ENCODE assay signal across 8 mouse cellular contexts in the genomic region with DNA sequence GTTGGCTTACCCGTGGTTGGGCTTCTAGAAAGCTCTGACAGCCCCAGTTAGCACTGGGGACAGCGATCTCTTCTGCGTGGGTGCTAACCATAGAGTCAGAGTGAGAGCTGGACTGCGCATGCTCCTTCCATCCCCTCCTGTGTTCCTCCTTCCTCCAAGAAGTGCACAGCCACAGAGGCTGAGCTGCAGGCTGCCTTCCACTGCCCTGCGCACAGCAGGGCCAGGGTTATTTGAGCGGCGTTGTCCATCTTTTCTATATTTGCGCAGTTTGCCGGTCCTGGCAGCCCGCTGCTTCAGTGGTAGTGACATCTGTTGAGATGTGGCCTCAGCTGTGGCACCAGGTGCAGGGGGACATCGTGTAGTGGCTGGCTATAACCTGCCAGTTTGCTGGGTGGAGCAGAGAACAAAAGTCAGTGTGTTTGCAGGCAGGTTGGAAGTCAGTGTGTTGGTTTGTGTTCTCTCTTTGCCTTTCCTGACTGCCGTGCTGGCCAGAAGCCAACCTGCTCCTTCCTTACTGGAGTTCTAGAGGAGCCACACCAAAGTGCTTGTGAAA. TPM values are rescaled to one million over a fixed set of nuclear protein-coding genes. Genes with fewer than 3 reads are reported as not detected.
DNase-seq lines count a peak whose midpoint lies in the region; ATAC-seq and TF ChIP-seq lines count a peak whose summit lies in the region.

No protein-coding gene starts in this region.

- H3K4me3 ChIP-seq in hindbrain, embryonic 14.5 days (replicated peaks; ENCODE audit: low read length): no peak overlapping the region
- H3K4me3 ChIP-seq in hindbrain, embryonic 12.5 days: no peak overlapping the region
- no peak overlapping the region for H3K4me3 ChIP-seq in lung, embryonic 14.5 days (ENCODE audit: low read depth, low read length)

- H3K27me3 ChIP-seq in hindbrain, embryonic 14.5 days (ENCODE audit: control insufficient read depth, insufficient read depth, low read length): no peaks in the 10 kb centered on the region
- H3K27me3 ChIP-seq in hindbrain, embryonic 12.5 days: no peaks in the 10 kb centered on the region
- no peaks in the 10 kb centered on the region for H3K27me3 ChIP-seq in lung, embryonic 14.5 days (ENCODE audit: insufficient read depth, low read length)

- no peak overlapping the region for H3K9ac ChIP-seq in hindbrain, embryonic 14.5 days
- H3K9ac ChIP-seq in hindbrain, embryonic 12.5 days: no peak overlapping the region
- H3K9ac ChIP-seq in lung, embryonic 14.5 days: no peak overlapping the region

- intact Hi-C loops in gastrocnemius, postnatal 14 days (cut with DNase I; ENCODE audit: low total_unique reads): no loop called here

- H3K36me3 ChIP-seq in hindbrain, embryonic 14.5 days (replicated peaks; ENCODE audit: control insufficient read depth, insufficient read depth): 0 out of 2 replicates have a peak, but pooled peaks cover 8% of the 10 kb centered on the region
- no peaks in the 10 kb centered on the region for H3K36me3 ChIP-seq in hindbrain, embryonic 12.5 days
- peaks cover 14% of the 10 kb centered on the region; the same call in 1 of the 2 replicates for H3K36me3 ChIP-seq in lung, embryonic 14.5 days (ENCODE audit: insufficient read depth)

- no peak for TF ChIP-seq CTCF in lung, embryonic 14.5 days (IDR thresholded peaks at IDR 0.05; ENCODE audit: low read depth)

- no peak overlapping the region for H3K4me2 ChIP-seq in hindbrain, embryonic 14.5 days (replicated peaks)
- H3K4me2 ChIP-seq in hindbrain, embryonic 12.5 days (replicated peaks): no peak overlapping the region
- H3K4me2 ChIP-seq in lung, embryonic 14.5 days: no peak overlapping the region

- H3K4me1 ChIP-seq in hindbrain, embryonic 14.5 days (replicated peaks; ENCODE audit: control insufficient read depth, insufficient read depth, low read length): peaks cover 12% of the 10 kb centered on the region
- H3K4me1 ChIP-seq in hindbrain, embryonic 12.5 days: peaks cover 29% of the 10 kb centered on the region
- H3K4me1 ChIP-seq in lung, embryonic 14.5 days (ENCODE audit: insufficient read depth): no peaks in the 10 kb centered on the region

- 69% methylated on average over 12 of the region's 12 CpGs for WGBS in hindbrain, embryonic 14.5 days
- WGBS in hindbrain, embryonic 12.5 days: 82% methylated on average over 12 of the region's 12 CpGs
- WGBS in lung, embryonic 14.5 days: 75% methylated on average over 12 of the region's 12 CpGs

- H3K27ac ChIP-seq in hindbrain, embryonic 14.5 days: no peak overlapping the region; the same call in 1 of the 2 replicates
- no peak overlapping the region for H3K27ac ChIP-seq in hindbrain, embryonic 12.5 days
- peak overlapping the region; percentile 60; the same call in 1 of the 2 replicates for H3K27ac ChIP-seq in lung, embryonic 14.5 days (ENCODE audit: low read depth)

- no peaks in the 10 kb centered on the region for H3K9me3 ChIP-seq in hindbrain, embryonic 14.5 days (ENCODE audit: control insufficient read depth, low read length)
- H3K9me3 ChIP-seq in hindbrain, embryonic 12.5 days (replicated peaks): no peaks in the 10 kb centered on the region
- H3K9me3 ChIP-seq in lung, embryonic 14.5 days (ENCODE audit: low read depth, low read length): no peaks in the 10 kb centered on the region

- ATAC-seq in hindbrain, embryonic 14.5 days (ENCODE audit: low FRiP score): peak; percentile 15; the same call in 1 of the 2 replicates
- ATAC-seq in hindbrain, embryonic 12.5 days (ENCODE audit: low FRiP score): no peak
- peak; percentile 56; the same call in 1 of the 2 replicates for ATAC-seq in lung, embryonic 14.5 days (ENCODE audit: insufficient read depth)
- ATAC-seq in granulocyte monocyte progenitor cell, adult 5-6 weeks (replicated peaks; ENCODE audit: poor library complexity, severe bottlenecking): no peak

- no peak for DNase-seq in hindbrain, embryonic 14.5 days (ENCODE audit: low spot score)
- peak; percentile 62 for DNase-seq in cerebellum, adult 11-12 months
- peak; percentile 47 for DNase-seq in gastrocnemius, postnatal 14 days
- DNase-seq in lung, embryonic 14.5 days: peak; percentile 76
- no peak for DNase-seq in spleen, adult 18-20 months
- DNase-seq in frontal cortex, postnatal 36 days (ENCODE audit: low spot score in 2 of 2): no peak

RNA-seq across cellular contexts. Expression of a gene that starts 53.6 kb away (rescaled TPM):
- polyA plus RNA-seq in hindbrain, embryonic 14.5 days (2014; fragmentation: Nextera tagmentation; extraction: Ambion mirVana): 40.0 and 40.9 TPM in 2 replicates
- 45.9 and 46.8 TPM in 2 replicates for polyA plus RNA-seq in hindbrain, embryonic 12.5 days (2016; fragmentation: Nextera tagmentation; extraction: Ambion mirVana)
- total RNA-seq in gastrocnemius, postnatal 14 days (2021): 10 to 100 TPM; 26.4 to 29.3 TPM
- polyA plus RNA-seq in lung, embryonic 14.5 days (2014; fragmentation: Nextera tagmentation; extraction: Ambion mirVana): 60.9 and 63.0 TPM in 2 replicates
- total RNA-seq in granulocyte monocyte progenitor cell, adult 5-6 weeks (2014; fragmentation: Nextera tagmentation): 25.2 and 33.8 TPM in 2 replicates
- total RNA-seq in granulocyte monocyte progenitor cell, adult 5-6 weeks (2017): 22.0 and 25.1 TPM in 2 replicates

RNA-seq across cellular contexts. Expression of a gene that starts 53.7 kb away (rescaled TPM):
- 58.0 and 58.5 TPM in 2 replicates for polyA plus RNA-seq in hindbrain, embryonic 14.5 days (2014; fragmentation: Nextera tagmentation; extraction: Ambion mirVana)
- 45.3 and 46.2 TPM in 2 replicates for polyA plus RNA-seq in hindbrain, embryonic 12.5 days (2016; fragmentation: Nextera tagmentation; extraction: Ambion mirVana)
- 10 to 100 TPM; 22.8 to 25.0 TPM for total RNA-seq in gastrocnemius, postnatal 14 days (2021)
- polyA plus RNA-seq in lung, embryonic 14.5 days (2014; fragmentation: Nextera tagmentation; extraction: Ambion mirVana): 47.3 and 48.8 TPM in 2 replicates
- 49.8 and 58.1 TPM in 2 replicates for total RNA-seq in granulocyte monocyte progenitor cell, adult 5-6 weeks (2014; fragmentation: Nextera tagmentation)
- total RNA-seq in granulocyte monocyte progenitor cell, adult 5-6 weeks (2017): 55.8 and 65.4 TPM in 2 replicates

Comparison
In these comparisons a context has a peak if more than half of its experiments do, and no peak if none do; other contexts are left out.
1. ATAC-seq: peak in hindbrain, embryonic 14.5 days (single experiment) and lung, embryonic 14.5 days (single experiment); none in hindbrain, embryonic 12.5 days (single experiment) and granulocyte monocyte progenitor cell, adult 5-6 weeks (single experiment).
2. DNase-seq: peak in cerebellum, adult 11-12 months (single experiment), gastrocnemius, postnatal 14 days (single experiment) and lung, embryonic 14.5 days (single experiment); none in hindbrain, embryonic 14.5 days (single experiment), spleen, adult 18-20 months (0 of 2) and frontal cortex, postnatal 36 days (0 of 2).